Mouse (Mus musculus): ENCODE data around the gene Ppp1r13b.

Ppp1r13b gene

DNA sequence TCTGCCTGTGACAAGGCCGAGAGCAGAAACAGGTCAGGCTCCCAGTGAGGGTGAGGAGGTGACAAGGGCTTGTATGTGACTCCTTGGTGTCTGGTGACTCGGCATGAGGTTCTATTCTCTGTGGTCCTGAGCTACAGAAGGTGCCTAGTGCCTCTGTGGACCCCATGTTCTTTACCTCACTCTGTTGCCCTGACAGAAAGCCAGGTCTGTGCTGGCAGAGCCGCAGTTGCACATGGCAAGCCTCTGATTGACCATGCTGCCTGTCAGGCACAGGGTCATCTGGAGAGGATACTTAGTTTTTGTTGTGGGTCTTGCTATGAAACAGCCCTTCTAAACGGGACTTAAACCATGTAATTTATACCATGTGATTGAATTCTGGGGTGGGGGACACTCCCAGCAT is 86.0 kb downstream of the Ppp1r13b start:
- DNase-seq (ENCODE audit: low spot score), result no peak

DNA sequence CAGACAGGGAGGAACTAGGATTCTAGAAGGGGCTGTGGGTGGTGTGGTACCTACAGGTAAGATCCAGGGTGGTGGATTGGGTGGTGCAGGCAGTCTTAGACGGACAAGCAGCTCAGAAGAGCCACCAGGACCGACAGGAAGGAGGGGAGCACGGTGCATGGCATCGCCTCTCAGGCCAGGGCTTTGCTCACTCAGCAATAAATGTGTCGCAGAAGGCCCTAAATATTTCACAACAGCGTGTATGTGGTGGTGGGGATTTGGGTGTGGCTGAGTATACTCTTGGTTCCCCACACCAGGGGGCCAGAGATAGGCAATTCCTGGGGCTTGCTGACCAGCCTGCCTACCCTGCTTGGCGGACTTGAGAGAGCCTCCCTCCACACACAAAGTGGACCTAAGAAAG is 87.2 kb downstream of the Ppp1r13b start:
- no peak for DNase-seq (ENCODE audit: low spot score)

DNA sequence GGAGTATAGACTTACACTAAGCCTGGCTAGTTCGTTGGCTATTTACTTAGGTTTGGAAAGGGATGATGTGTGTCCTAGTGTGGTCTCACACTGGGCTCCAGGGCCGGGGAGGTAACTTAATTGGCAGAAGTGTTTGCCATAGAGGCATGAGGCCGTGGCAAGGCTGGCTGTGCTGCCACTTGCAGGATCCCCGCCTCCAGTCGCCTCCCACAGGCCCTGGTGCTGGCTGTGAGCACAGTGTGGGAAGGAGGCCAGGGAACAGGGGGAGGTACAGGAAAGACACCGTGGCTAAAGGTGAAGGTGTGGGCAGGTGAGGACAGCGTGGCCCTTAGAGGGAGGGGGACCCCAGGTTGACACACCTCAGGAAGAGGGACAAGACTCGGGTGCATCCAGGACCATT is 88.0 kb downstream of the Ppp1r13b start:
- peak; percentile 71 for DNase-seq (ENCODE audit: low spot score)

DNA sequence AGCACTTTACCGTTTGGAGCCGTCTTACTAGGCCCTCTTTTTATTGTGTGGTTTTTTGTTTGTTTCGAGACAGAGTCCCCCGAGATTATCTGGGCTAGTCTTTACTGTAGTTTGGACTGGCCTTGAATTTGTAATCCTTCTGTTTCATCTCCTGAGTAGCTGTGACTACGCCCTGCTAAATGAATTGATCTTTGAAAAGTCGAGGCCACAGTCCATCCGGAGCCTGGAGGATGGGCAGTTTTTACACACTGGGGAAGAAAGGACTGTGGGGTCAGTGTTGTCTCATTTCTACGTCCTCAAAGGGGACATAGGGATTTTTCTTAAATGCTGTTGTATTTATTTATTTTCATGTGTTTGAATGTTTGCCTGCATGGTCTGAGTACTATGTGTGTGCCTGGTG is 89.9 kb downstream of the Ppp1r13b start:
- no peak for DNase-seq (ENCODE audit: low spot score)

DNA sequence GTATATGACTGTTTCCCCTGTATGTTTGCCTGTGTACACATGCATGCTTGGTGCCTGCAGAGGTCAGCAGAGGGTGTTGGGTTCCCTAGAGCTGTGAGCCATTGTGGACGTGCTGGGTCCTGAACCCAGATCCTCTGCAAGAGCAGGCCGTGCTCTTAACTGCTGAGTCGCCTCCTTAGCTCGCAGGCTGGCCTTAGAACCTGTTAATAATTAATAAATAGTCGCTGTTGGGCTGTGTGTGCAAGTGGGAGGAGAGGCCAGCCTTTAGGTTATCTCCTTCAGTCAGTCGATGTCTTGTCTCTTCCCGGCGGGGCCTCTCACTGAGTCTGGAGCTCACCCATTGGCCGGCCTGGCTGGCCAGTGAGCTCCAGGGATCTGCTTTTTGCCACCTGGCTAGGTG is 90.9 kb downstream of the Ppp1r13b start:
- peak; percentile 37 for DNase-seq (ENCODE audit: low spot score)

DNA sequence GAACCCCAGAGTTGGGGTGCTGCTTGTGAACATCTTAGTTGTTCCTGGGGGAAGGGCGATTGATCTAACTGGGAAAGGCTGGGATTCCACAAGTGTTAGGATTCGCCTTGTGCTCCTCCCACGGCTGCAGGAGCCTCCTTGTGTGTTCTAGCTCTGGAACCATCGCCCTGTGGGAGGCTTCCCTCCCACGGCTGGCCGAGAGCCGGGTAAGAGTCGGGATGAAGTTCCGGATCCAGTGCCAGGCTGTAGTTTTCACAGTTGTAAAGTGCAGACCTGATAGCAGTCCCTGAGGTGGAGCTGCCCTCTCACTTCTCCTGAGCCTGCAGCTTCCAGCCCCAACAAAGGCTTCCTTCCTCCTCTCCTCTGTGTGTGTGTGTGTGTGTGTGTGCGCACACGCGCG is 91.4 kb downstream of the Ppp1r13b start:
- peak; percentile 84 for DNase-seq (ENCODE audit: low spot score)

DNA sequence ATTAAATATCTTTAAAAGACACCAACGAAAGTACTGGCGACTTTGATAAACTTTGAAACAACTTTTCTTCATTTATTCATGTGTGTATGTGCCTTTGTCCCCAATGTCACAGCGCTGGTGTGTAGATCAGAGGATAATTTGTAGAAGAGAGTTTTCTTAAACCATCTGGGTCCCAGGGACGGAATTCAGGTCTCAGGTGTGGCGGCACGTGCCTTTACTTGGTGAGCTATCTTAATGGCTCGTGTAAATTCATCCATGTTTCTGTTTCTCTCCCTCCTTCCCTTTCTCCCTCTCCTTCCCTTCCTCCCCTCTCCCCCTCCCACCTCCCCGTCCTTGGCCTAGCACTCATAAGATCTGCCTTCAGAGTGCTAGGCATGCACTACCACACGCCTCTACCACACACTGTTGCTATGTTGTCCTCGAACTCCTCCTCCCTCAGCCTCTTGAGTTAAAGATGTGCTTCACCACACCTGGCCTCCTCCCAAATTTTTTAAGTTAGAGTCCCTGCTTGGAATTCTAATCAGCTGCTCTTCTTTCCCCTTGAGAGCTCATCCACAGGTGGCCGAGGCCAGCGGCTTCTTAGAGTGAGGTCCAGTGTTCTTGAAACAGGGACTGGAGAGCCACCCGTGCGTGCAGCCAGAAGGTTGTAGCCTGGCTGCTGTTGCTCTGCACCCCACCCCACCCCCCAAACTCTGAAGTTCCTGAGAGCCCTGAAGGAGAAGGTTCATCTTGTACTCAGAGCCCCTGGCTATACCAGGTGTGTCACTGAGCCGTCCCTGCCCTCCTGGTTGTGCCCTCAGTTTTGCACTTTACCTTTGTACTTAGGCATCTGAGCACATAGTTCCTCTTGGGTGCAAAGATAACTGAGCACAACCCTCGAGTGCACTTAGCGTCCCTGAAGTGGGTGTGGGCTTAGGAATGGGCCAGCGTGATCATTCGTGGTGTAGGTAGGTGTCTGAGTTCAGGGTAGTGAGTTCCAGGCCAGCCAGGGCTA is 92.8 kb downstream of the Ppp1r13b start:
- peak; percentile 42 for DNase-seq (ENCODE audit: low spot score)

DNA sequence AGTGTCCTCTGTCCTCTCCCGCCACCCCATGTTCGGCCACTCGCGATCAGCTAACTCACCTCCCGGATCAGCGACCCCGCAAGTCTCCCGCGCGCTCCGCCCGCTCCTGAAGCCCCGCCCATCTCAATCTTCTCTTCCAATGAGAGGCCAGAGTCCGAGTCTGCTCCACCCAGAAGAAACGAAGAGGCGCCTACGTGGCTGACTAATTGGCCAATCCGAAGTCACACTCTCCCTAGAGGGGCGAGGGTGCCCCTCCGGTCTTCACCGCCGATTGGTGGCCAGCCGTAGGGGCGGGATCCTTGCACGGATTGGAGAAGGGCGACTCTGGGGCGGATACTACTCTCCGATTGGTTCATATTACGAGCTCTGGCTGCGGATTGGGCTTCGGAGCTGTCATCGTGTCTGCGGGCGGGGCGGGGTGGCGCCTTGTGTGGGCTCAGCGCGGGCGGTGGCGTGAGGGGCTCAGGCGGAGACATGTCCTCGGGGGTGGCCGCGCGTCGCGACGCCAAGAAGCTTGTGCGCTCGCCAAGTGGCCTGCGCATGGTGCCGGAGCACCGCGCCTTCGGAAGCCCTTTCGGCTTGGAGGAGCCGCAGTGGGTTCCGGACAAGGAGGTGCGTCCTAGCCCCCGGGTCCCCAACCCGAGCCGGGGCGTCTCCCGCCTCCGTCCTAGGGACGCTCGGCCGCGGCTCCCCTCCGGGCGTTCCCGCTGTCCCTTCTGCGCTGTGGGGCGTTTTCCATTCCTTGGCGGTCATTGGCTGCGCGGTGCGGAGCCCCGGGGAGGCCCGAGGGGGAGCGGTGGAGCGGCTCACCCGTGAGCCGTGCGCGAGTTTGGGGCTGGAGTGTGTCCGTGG is 93.9 kb downstream of the Ppp1r13b start, which contains the start of the genes Xrcc3 and Zfyve21:
Xrcc3 (minus strand) TSS at position 108 of the 852 bp plus-strand sequence.
Zfyve21 (plus strand) TSS at position 405 of the 852 bp plus-strand sequence.
- peak; percentile 99 for DNase-seq (ENCODE audit: low spot score)

DNA sequence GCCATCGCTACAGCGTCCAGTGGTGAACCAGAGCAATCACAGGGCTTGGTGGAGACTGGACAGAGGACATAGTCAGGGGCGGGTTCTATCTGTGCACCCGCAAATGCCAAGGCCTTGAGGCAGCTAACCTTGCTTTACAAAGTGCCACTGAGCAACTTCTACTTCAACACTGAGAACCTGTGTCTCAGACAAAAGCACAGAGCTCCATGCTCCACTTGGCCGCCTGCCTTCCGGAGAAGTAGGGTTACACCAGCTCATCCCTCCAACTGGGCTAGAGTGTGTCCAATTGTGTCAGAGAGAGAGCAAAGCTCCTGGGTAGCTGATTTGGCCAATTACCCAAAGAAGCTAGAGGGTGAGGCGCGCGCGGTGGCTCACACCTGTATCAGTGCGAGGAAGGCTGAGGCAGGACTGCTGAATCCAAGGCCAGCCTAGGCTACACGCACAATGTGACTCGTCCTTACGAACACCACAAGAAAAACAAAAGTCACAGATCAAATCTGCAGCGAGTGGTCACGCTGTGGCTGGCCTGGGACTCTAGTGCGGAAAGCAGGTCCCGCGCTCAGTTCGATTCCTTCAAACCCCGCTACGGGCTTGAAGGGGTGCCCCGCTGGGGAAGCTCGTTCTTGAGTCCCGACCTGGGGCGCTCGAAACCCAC is 94.7 kb downstream of the Ppp1r13b start:
- DNase-seq (ENCODE audit: low spot score), result no peak

DNA sequence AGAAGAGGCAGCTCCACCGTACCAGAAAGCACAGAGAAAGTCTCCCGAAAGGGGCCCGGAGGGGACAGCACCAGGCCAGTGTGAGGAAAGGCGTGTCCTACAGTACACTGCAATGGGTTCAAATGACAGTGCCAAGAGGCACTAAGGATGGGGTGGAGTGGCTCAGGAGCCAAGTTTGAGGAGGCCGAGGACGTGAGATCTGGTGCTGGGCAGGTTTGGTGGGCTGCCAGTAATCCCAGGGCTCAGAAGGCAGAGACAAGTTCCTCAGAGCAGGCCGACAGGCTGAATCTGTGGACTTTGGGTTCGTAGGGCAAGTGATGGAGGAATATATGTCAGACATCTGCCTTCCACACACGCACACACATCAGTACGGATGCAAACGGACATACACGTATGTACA is 95.3 kb downstream of the Ppp1r13b start:
- no peak for DNase-seq (ENCODE audit: low spot score)

DNA sequence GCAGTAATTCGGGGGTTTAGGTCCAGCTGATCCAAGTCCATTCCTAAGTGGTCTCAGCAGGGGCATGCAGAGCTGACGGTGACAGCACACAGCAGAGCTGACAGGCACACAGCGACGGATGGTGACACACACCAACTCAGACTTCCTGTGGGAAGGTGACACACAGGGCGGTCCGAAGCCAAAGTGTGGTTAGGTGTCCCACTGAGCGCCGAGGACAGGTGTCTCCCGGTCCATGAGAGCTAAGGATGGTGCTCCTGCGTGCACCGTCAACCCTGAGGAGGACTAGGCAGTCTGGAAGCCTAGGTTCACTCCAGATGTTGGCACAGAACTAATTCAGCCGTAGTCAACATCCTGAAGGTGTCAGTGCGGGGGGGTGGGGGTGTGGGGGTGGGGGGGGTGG is 95.8 kb downstream of the Ppp1r13b start:
- no peak for DNase-seq (ENCODE audit: low spot score)

DNA sequence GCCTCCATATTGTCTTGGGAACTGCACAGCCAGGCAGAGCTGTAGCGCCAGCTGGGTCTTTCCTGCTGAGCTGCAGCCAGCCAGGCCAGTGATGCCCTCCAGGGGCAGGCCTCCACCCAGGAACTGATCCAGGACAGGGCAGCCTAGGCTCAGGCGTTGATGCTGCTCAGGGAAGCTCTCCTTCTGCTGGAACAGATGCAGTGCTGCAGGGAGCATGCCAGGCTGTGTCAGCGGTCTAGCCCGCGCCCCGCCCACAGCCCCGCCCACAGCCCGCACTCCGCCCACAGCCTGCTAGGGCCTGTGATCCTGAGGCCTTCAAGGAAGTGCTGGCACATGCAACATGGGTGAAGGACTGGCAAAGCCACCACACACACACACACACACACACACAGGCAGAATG is 98.1 kb downstream of the Ppp1r13b start:
- peak; percentile 64 for DNase-seq (ENCODE audit: low spot score)

DNA sequence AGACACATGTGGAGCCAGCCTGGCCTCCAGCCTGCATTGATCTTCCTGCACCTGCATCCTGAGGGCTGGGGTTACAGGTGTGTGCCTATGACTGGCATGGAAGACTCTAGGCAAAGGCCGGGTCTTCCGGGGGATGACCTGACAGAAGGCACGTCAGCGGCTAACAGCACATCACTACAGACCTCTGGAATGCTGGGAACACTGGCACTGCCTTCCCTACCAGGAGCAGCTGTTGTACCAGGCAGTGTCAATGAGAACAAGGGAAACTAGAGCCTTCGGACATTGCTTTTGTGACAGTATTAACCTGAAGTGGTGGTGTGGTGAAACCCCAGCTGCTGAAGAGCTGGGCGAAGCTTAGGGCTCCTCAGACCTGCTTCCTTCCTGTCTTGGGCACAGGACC is 99.1 kb downstream of the Ppp1r13b start:
- no peak for DNase-seq (ENCODE audit: low spot score)

DNA sequence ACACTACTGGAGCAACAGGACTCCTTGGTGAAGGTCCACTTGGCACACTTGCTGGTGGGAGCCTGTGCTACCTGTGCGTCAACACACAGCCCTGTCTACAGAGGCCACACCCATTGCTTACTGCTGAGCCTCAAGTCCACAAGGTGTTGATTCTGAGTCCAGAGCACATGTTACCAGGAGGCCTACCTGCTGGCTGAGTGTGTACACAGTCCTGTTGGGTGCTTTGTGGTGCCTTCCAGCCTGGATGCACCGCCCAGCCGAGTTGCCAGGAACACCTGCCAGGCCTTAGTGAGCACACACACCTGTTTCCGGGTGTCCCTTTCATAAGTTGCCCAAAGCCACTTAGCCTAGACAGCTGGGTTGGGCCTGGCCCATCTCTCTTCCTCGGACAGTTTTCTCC is 104.4 kb downstream of the Ppp1r13b start:
- DNase-seq (ENCODE audit: low spot score), result no peak

DNA sequence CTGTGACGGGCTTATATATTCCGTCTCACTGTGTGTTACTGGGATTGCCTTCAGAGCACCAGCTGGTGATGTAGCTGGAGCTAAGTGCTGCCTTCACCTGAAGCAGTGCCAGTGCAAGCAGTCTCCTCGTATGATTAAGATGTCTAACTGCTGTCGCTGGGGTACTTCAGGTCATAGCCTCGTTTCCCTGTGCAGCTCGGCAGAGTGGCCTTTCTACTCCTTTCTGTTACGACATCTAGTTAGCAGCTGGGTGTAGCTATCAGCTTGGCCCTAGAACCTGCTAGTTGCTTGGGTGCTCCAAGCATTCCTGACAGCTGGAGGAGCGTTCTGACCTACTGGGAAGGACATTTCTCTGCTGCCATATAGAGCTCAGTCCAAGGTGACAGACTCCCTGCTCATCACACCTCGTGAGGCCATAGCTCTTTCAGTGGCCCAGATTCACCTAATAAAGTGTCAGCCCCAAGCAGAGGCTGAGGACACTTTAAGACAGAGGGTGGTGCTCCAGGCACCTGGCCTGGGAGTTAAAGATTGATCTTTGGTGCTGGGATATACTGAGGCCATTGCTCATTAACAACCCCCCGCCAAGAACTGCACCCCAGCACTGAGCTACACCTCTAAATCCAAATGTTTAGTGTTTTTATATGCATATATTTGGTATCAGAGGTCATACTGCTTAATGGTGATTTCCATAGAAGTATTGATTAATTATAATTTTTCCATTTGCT is 107.3 kb downstream of the Ppp1r13b start:
- DNase-seq (ENCODE audit: low spot score), result no peak

DNA sequence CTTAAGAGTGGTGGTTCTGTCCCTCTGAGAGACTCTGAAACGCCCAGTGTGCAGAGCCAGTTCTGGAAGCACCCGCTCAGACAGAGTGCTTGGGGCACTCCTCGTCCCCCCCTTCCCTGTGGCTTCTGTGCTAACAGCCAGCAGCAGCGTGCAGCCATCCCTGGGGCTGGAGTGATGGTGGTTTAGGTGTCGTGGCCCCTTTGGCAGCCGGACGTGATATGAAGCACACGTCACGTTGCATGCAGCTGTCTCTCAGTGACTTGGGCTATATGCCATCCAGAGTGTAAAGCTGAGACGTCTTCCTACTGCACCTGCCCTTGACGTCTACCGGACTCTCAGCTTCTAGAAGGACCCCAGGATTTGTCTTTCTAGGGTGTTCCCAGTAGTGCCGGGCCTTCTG is 109.4 kb downstream of the Ppp1r13b start:
- DNase-seq (ENCODE audit: low spot score), result no peak

DNA sequence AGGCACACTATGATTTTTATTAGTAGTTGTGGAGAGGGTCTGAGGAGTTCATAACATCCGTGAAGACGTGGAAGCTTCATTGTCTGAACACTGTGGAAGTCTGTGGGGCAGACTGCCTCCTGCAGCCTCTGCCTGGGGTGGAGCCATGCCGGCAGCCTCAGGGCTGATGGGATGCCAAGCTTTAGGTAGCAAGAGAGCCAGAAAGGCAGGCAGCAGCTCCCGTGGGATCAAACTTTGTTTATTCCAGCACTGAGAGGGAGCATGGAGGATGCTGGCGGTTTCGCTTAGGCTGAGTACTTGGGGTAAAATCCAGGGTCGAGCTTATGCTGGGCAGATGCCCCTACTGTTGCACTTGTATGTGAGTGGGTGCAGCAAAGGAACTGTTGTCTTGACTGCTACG is 110.7 kb downstream of the Ppp1r13b start:
- no peak for DNase-seq (ENCODE audit: low spot score)

DNA sequence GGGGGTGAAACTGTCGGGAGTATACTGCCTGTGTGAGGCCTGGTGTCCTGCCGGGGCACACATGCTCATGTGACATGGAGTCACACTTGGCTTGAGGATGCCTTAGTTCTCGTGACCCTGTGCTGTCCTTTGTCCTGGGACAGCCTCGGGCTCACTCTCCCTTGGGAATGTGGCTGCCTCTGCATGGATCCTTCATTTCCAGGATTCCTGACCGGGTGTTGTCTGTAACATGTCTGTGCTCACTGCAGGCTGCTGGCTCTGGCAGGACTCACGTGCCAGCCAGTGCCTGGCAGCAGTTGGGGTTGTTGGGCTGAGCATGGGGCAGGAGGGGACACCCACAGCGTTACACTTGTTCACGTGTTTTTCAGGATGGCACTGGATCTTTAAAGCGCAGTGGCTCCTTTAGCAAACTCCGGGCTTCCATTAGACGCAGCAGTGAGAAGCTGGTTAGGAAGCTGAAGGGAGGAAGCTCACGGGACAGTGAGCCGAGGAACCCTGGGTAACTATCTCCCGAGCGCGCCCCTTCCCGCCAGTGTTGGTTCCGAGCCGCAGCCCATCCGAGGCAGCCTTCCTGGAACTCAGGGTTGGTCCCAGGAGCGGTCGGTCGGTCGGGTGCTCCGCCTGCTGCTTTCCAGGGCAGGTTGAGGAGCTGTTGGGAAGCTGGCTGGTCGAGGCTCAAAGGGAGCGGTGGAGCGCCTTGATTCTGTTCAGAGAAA is 112.6 kb downstream of the Ppp1r13b start:
- no peak for DNase-seq (ENCODE audit: low spot score)

DNA sequence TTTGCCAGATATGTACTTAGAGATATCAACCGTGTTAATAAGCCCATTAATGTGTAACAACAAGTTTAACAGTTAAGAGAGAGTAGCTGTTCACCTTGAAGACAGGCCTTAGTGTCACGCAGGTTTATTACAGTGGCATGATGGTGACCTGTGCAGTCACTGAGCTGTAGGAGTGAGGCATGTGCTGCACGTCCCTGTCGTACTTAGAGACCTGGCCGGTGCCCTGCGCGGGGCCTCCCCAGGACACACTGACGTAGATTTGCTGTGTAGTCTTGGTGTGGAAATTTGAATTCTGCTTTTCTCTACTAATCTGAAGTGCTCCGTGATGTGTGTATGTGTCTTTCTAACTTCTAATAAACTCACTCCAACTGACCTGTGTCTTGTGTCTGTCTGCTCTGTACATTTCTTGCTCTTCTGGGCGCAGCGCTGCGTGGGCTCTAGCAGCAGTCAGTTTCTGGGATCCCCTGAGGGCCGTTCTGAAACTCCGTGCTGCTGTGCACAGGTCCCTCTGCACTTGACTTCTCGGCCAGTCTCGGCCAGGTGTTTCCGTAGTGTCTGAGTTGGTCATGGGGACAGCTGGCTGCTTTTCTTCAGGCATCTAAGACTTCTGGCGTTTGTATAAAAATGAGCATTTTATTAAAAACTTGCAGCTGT is 113.3 kb downstream of the Ppp1r13b start:
- no peak for DNase-seq (ENCODE audit: low spot score)

DNA sequence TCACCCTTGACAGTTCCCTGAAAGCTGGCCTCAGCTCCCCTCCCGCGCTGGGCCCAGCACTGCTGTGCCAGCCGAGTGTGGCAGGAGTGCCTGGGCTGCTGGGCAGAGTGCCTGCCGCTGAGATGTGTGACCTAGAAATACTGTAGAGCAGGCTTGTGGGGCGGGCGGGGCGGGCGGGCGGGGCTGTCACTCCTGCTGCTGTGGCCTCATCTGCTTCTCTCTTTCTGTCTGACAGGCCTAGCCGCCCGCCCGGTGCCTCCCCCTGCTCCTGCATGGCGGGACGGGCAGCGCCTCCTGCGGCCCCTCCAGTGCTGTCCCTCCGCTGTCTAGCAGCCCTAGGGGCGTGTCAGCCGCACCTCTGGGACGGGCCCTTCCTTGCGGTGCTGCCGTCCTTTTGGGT is 113.8 kb downstream of the Ppp1r13b start:
- no peak for DNase-seq (ENCODE audit: low spot score)

Data from testis, postnatal 14 days (tissue).